Mouse (Mus musculus): ENCODE measurements around the gene Tdrd7. TPM values are rescaled to one million over a fixed set of nuclear protein-coding genes. Genes with fewer than 3 reads are reported as not detected.
A peak's percentile ranks its signal among the peaks of the same experiment; 100 is the strongest.

The Tdrd7 gene
- polyA plus RNA-seq, 1 experiment from 2014 or later = 19.0 TPM

GRCm38 (mm10) chr4:45969051-45969450 lies 3.9 kb downstream of the Tdrd7 start:
- Histone ChIP-seq H3K4me2 (replicated peaks; ENCODE audit: low read depth, low read length) (no peak overlapping the region), H3K9ac (ENCODE audit: low read depth, low read length) (no peak overlapping the region), H3K36me3 (ENCODE audit: control insufficient read depth, insufficient read depth, low read length) (no peaks in the 10 kb centered on the region), H3K9me3 (ENCODE audit: control insufficient read depth, low read length) (no peaks in the 10 kb centered on the region), H3K4me3 (ENCODE audit: low read length) (no peak overlapping the region), H3K27ac (ENCODE audit: low read depth, low read length) (no peak overlapping the region), H3K4me1 (ENCODE audit: control insufficient read depth, insufficient read depth, low read length) (peaks cover 29% of the 10 kb centered on the region), H3K27me3 (ENCODE audit: control insufficient read depth, insufficient read depth, low read length) (no peaks in the 10 kb centered on the region)
- no peak for ATAC-seq (ENCODE audit: low FRiP score, low TSS enrichment)
- WGBS = 62% methylated on average over 2 of the region's 2 CpGs

- Histone ChIP-seq H3K4me1 (ENCODE audit: control insufficient read depth, insufficient read depth, low read length) (peaks cover 22% of the 10 kb centered on the region), H3K4me2 (replicated peaks; ENCODE audit: low read depth, low read length) (no peak overlapping the region), H3K36me3 (ENCODE audit: control insufficient read depth, insufficient read depth, low read length) (no peaks in the 10 kb centered on the region), H3K27me3 (ENCODE audit: control insufficient read depth, insufficient read depth, low read length) (no peaks in the 10 kb centered on the region), H3K27ac (ENCODE audit: low read depth, low read length) (no peak overlapping the region), H3K9ac (ENCODE audit: low read depth, low read length) (no peak overlapping the region), H3K9me3 (ENCODE audit: control insufficient read depth, low read length) (no peaks in the 10 kb centered on the region), H3K4me3 (ENCODE audit: low read length) (no peak overlapping the region)
- WGBS = 72% methylated on average over 7 of the region's 7 CpGs
- no peak for ATAC-seq (ENCODE audit: low FRiP score, low TSS enrichment)
Observed at GRCm38 (mm10) chr4:45970048-45970560, 5.0 kb downstream of the Tdrd7 start.

- peak overlapping the region; percentile 81 for H3K4me2 ChIP-seq (replicated peaks; ENCODE audit: low read depth, low read length)
- peaks cover 8% of the 10 kb centered on the region for H3K4me1 ChIP-seq (ENCODE audit: control insufficient read depth, insufficient read depth, low read length)
- H3K27me3 ChIP-seq (ENCODE audit: control insufficient read depth, insufficient read depth, low read length) = 0 out of 2 replicates have a peak, but pooled peaks cover 4% of the 10 kb centered on the region
- no peaks in the 10 kb centered on the region for H3K9me3 ChIP-seq (ENCODE audit: control insufficient read depth, low read length)
- H3K9ac ChIP-seq (ENCODE audit: low read depth, low read length) = peak overlapping the region; percentile 58
- no peak overlapping the region for H3K27ac ChIP-seq (ENCODE audit: low read depth, low read length)
- no peaks in the 10 kb centered on the region for H3K36me3 ChIP-seq (ENCODE audit: control insufficient read depth, insufficient read depth, low read length)
- 3% methylated on average over 51 of the region's 51 CpGs for WGBS
- peak; percentile 99 for ATAC-seq (ENCODE audit: low FRiP score, low TSS enrichment)
- H3K4me3 ChIP-seq (ENCODE audit: low read length) = peak overlapping the region; percentile 56
Observed at GRCm38 (mm10) chr4:45971806-45972447, 6.8 kb downstream of the Tdrd7 start.

GRCm38 (mm10) chr4:45972448-45972854 lies 7.3 kb downstream of the Tdrd7 start:
- Histone ChIP-seq H3K4me3 (ENCODE audit: low read length) (peak overlapping the region; percentile 56), H3K36me3 (ENCODE audit: control insufficient read depth, insufficient read depth, low read length) (no peaks in the 10 kb centered on the region), H3K4me2 (replicated peaks; ENCODE audit: low read depth, low read length) (peak overlapping the region; percentile 81), H3K9me3 (ENCODE audit: control insufficient read depth, low read length) (no peaks in the 10 kb centered on the region), H3K4me1 (ENCODE audit: control insufficient read depth, insufficient read depth, low read length) (peaks cover 4% of the 10 kb centered on the region), H3K27me3 (ENCODE audit: control insufficient read depth, insufficient read depth, low read length) (0 out of 2 replicates have a peak, but pooled peaks cover 4% of the 10 kb centered on the region), H3K9ac (ENCODE audit: low read depth, low read length) (peak overlapping the region; percentile 58), H3K27ac (ENCODE audit: low read depth, low read length) (no peak overlapping the region)
- WGBS = under 1% methylated on average over 52 of the region's 53 CpGs
- ATAC-seq (ENCODE audit: low FRiP score, low TSS enrichment) = peak; percentile 80; the same call in 1 of the 2 replicates

GRCm38 (mm10) chr4:45972951-45973350 lies 7.8 kb downstream of the Tdrd7 start:
- WGBS = 35% methylated on average over 9 of the region's 9 CpGs
- no peak overlapping the region for H3K27ac ChIP-seq (ENCODE audit: low read depth, low read length)
- no peaks in the 10 kb centered on the region for H3K9me3 ChIP-seq (ENCODE audit: control insufficient read depth, low read length)
- ATAC-seq (ENCODE audit: low FRiP score, low TSS enrichment) = no peak
- 0 out of 2 replicates have a peak, but pooled peaks cover 4% of the 10 kb centered on the region for H3K27me3 ChIP-seq (ENCODE audit: control insufficient read depth, insufficient read depth, low read length)
- H3K4me3 ChIP-seq (ENCODE audit: low read length) = peak overlapping the region; percentile 56
- no peaks in the 10 kb centered on the region; the same call in 1 of the 2 replicates for H3K4me1 ChIP-seq (ENCODE audit: control insufficient read depth, insufficient read depth, low read length)
- H3K4me2 ChIP-seq (replicated peaks; ENCODE audit: low read depth, low read length) = peak overlapping the region; percentile 81
- peak overlapping the region; percentile 58 for H3K9ac ChIP-seq (ENCODE audit: low read depth, low read length)
- no peaks in the 10 kb centered on the region for H3K36me3 ChIP-seq (ENCODE audit: control insufficient read depth, insufficient read depth, low read length)

- no peak overlapping the region for H3K9ac ChIP-seq (ENCODE audit: low read depth, low read length)
- WGBS = 86% methylated on average over 6 of the region's 6 CpGs
- H3K27me3 ChIP-seq (ENCODE audit: control insufficient read depth, insufficient read depth, low read length) = 0 out of 2 replicates have a peak, but pooled peaks cover 4% of the 10 kb centered on the region
Observed at GRCm38 (mm10) chr4:45976931-45977667, 12.0 kb downstream of the Tdrd7 start.

GRCm38 (mm10) chr4:45979916-45980315 lies 14.8 kb downstream of the Tdrd7 start:
- Histone ChIP-seq H3K4me1 (ENCODE audit: control insufficient read depth, insufficient read depth, low read length) (no peaks in the 10 kb centered on the region), H3K9me3 (ENCODE audit: control insufficient read depth, low read length) (no peaks in the 10 kb centered on the region), H3K36me3 (ENCODE audit: control insufficient read depth, insufficient read depth, low read length) (no peaks in the 10 kb centered on the region), H3K27me3 (ENCODE audit: control insufficient read depth, insufficient read depth, low read length) (0 out of 2 replicates have a peak, but pooled peaks cover 4% of the 10 kb centered on the region), H3K4me3 (ENCODE audit: low read length) (no peak overlapping the region), H3K4me2 (replicated peaks; ENCODE audit: low read depth, low read length) (no peak overlapping the region), H3K27ac (ENCODE audit: low read depth, low read length) (no peak overlapping the region), H3K9ac (ENCODE audit: low read depth, low read length) (no peak overlapping the region)
- WGBS = 40% methylated on average over 2 of the region's 2 CpGs
- ATAC-seq (ENCODE audit: low FRiP score, low TSS enrichment) = no peak

More at GRCm38 (mm10) chr4:45976931-45977667, 12.0 kb downstream of the Tdrd7 start:
- Histone ChIP-seq H3K9me3 (ENCODE audit: control insufficient read depth, low read length) (no peaks in the 10 kb centered on the region), H3K4me2 (replicated peaks; ENCODE audit: low read depth, low read length) (no peak overlapping the region), H3K36me3 (ENCODE audit: control insufficient read depth, insufficient read depth, low read length) (no peaks in the 10 kb centered on the region), H3K4me1 (ENCODE audit: control insufficient read depth, insufficient read depth, low read length) (no peaks in the 10 kb centered on the region), H3K4me3 (ENCODE audit: low read length) (no peak overlapping the region), H3K27ac (ENCODE audit: low read depth, low read length) (no peak overlapping the region)
- no peak for ATAC-seq (ENCODE audit: low FRiP score, low TSS enrichment)

GRCm38 (mm10) chr4:45981054-45981453 lies 15.9 kb downstream of the Tdrd7 start:
- Histone ChIP-seq H3K4me3 (ENCODE audit: low read length) (no peak overlapping the region), H3K4me1 (ENCODE audit: control insufficient read depth, insufficient read depth, low read length) (no peaks in the 10 kb centered on the region), H3K27me3 (ENCODE audit: control insufficient read depth, insufficient read depth, low read length) (no peaks in the 10 kb centered on the region), H3K9ac (ENCODE audit: low read depth, low read length) (no peak overlapping the region), H3K4me2 (replicated peaks; ENCODE audit: low read depth, low read length) (no peak overlapping the region), H3K9me3 (ENCODE audit: control insufficient read depth, low read length) (no peaks in the 10 kb centered on the region), H3K27ac (ENCODE audit: low read depth, low read length) (no peak overlapping the region), H3K36me3 (ENCODE audit: control insufficient read depth, insufficient read depth, low read length) (no peaks in the 10 kb centered on the region)
- ATAC-seq (ENCODE audit: low FRiP score, low TSS enrichment) = no peak

Data from kidney, embryonic 14.5 days (tissue).